Mouse (Mus musculus): ENCODE results near the gene Rgs7. TPM values are rescaled to one million over a fixed set of nuclear protein-coding genes. Genes with fewer than 3 reads are reported as not detected.

Gene Rgs7
- polyA plus RNA-seq, 1 experiment from 2014 or later: 24.8 TPM

GRCm38 (mm10) chr1:175442939-175443338 is 49.4 kb downstream of the Rgs7 start:
- Histone ChIP-seq H3K36me3 (ENCODE audit: control insufficient read depth, insufficient read depth) (no peaks in the 10 kb centered on the region), H3K9me3 (ENCODE audit: control insufficient read depth, low read length) (no peaks in the 10 kb centered on the region), H3K4me3 (replicated peaks; ENCODE audit: low read length) (no peak overlapping the region), H3K4me2 (ENCODE audit: low read length) (no peak overlapping the region), H3K9ac (replicated peaks; ENCODE audit: low read depth, low read length) (no peak overlapping the region), H3K27ac (ENCODE audit: low read length) (no peak overlapping the region), H3K4me1 (replicated peaks; ENCODE audit: control insufficient read depth, insufficient read depth, low read length) (no peaks in the 10 kb centered on the region), H3K27me3 (replicated peaks; ENCODE audit: control insufficient read depth, insufficient read depth, low read length) (no peaks in the 10 kb centered on the region)
- WGBS: 91% methylated on average over 1 of the region's 1 CpGs
- no peak for ATAC-seq

- no peaks in the 10 kb centered on the region for H3K27me3 ChIP-seq (replicated peaks; ENCODE audit: control insufficient read depth, insufficient read depth, low read length)
- no peaks in the 10 kb centered on the region for H3K36me3 ChIP-seq (ENCODE audit: control insufficient read depth, insufficient read depth)
- no peaks in the 10 kb centered on the region for H3K4me1 ChIP-seq (replicated peaks; ENCODE audit: control insufficient read depth, insufficient read depth, low read length)
- no peak overlapping the region for H3K4me3 ChIP-seq (replicated peaks; ENCODE audit: low read length)
- H3K9me3 ChIP-seq (ENCODE audit: control insufficient read depth, low read length): no peaks in the 10 kb centered on the region
- H3K4me2 ChIP-seq (ENCODE audit: low read length): no peak overlapping the region
- no peak for ATAC-seq
- 67% methylated on average over 6 of the region's 6 CpGs for WGBS
- H3K9ac ChIP-seq (replicated peaks; ENCODE audit: low read depth, low read length): no peak overlapping the region
- H3K27ac ChIP-seq (ENCODE audit: low read length): no peak overlapping the region
Observed at GRCm38 (mm10) chr1:175442025-175442424, 50.3 kb downstream of the Rgs7 start.

DNA sequence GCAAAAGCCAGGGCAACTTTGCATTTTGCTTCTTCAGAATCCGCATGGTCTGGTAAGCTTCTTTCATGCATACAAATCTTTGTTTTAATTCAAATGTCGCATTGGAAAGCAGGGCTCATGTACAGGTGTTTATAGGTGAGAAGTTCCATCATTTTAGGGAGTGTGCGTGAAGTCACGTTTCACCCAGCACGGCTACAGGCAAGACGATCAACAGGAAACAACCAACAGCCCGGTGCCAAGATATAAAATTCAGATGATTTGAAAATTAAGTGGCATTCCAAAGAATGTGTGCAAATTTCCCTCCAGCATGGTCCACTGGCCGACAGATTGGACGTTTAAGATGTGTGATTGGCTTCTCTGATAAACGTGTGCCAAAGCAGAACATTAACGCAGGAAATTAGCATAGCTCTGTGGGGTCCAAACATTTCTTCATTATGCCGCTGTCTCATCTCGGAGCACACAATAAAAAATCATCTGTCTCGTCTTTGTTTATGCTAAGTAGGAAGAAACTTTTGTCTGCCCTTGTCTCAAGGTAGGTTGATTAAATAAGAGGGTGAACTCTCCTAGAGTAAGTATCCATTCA is 58.6 kb downstream of the Rgs7 start:
- 60% methylated on average over 14 of the region's 14 CpGs for WGBS
- no peak overlapping the region for H3K27ac ChIP-seq (ENCODE audit: low read length)
- H3K4me2 ChIP-seq (ENCODE audit: low read length): no peak overlapping the region
- H3K9ac ChIP-seq (replicated peaks; ENCODE audit: low read depth, low read length): no peak overlapping the region
- H3K36me3 ChIP-seq (ENCODE audit: control insufficient read depth, insufficient read depth): no peaks in the 10 kb centered on the region
- peak; percentile 66; the same call in 1 of the 2 replicates for ATAC-seq
- no peaks in the 10 kb centered on the region; the same call in 1 of the 2 replicates for H3K27me3 ChIP-seq (replicated peaks; ENCODE audit: control insufficient read depth, insufficient read depth, low read length)
- H3K9me3 ChIP-seq (ENCODE audit: control insufficient read depth, low read length): no peaks in the 10 kb centered on the region
- no peak overlapping the region for H3K4me3 ChIP-seq (replicated peaks; ENCODE audit: low read length)
- H3K4me1 ChIP-seq (replicated peaks; ENCODE audit: control insufficient read depth, insufficient read depth, low read length): no peaks in the 10 kb centered on the region

GRCm38 (mm10) chr1:175433128-175433527 is 59.2 kb downstream of the Rgs7 start:
- no peaks in the 10 kb centered on the region for H3K36me3 ChIP-seq (ENCODE audit: control insufficient read depth, insufficient read depth)
- WGBS: 78% methylated on average over 6 of the region's 6 CpGs
- no peaks in the 10 kb centered on the region for H3K4me1 ChIP-seq (replicated peaks; ENCODE audit: control insufficient read depth, insufficient read depth, low read length)
- H3K27me3 ChIP-seq (replicated peaks; ENCODE audit: control insufficient read depth, insufficient read depth, low read length): no peaks in the 10 kb centered on the region; the same call in 1 of the 2 replicates
- no peak overlapping the region for H3K27ac ChIP-seq (ENCODE audit: low read length)
- ATAC-seq: 0 out of 2 replicates have a peak, but pooled peaks have one; percentile 37
- H3K9me3 ChIP-seq (ENCODE audit: control insufficient read depth, low read length): no peaks in the 10 kb centered on the region
- no peak overlapping the region for H3K9ac ChIP-seq (replicated peaks; ENCODE audit: low read depth, low read length)
- H3K4me3 ChIP-seq (replicated peaks; ENCODE audit: low read length): no peak overlapping the region
- H3K4me2 ChIP-seq (ENCODE audit: low read length): no peak overlapping the region

- Histone ChIP-seq H3K9ac (replicated peaks; ENCODE audit: low read depth, low read length) (no peak overlapping the region), H3K36me3 (ENCODE audit: control insufficient read depth, insufficient read depth) (no peaks in the 10 kb centered on the region), H3K4me1 (replicated peaks; ENCODE audit: control insufficient read depth, insufficient read depth, low read length) (no peaks in the 10 kb centered on the region), H3K9me3 (ENCODE audit: control insufficient read depth, low read length) (no peaks in the 10 kb centered on the region), H3K27me3 (replicated peaks; ENCODE audit: control insufficient read depth, insufficient read depth, low read length) (no peaks in the 10 kb centered on the region; the same call in 1 of the 2 replicates), H3K27ac (ENCODE audit: low read length) (no peak overlapping the region), H3K4me3 (replicated peaks; ENCODE audit: low read length) (no peak overlapping the region), H3K4me2 (ENCODE audit: low read length) (no peak overlapping the region)
- no peak for ATAC-seq
- WGBS: 66% methylated on average over 4 of the region's 4 CpGs
Observed at GRCm38 (mm10) chr1:175431356-175432053, 60.8 kb downstream of the Rgs7 start.

- H3K27ac ChIP-seq (ENCODE audit: low read length): no peak overlapping the region
- no peaks in the 10 kb centered on the region for H3K36me3 ChIP-seq (ENCODE audit: control insufficient read depth, insufficient read depth)
- 81% methylated on average over 2 of the region's 2 CpGs for WGBS
- no peaks in the 10 kb centered on the region; the same call in 1 of the 2 replicates for H3K27me3 ChIP-seq (replicated peaks; ENCODE audit: control insufficient read depth, insufficient read depth, low read length)
- no peak for ATAC-seq
- H3K4me1 ChIP-seq (replicated peaks; ENCODE audit: control insufficient read depth, insufficient read depth, low read length): no peaks in the 10 kb centered on the region
- no peak overlapping the region for H3K9ac ChIP-seq (replicated peaks; ENCODE audit: low read depth, low read length)
- no peak overlapping the region for H3K4me3 ChIP-seq (replicated peaks; ENCODE audit: low read length)
- H3K4me2 ChIP-seq (ENCODE audit: low read length): no peak overlapping the region
- H3K9me3 ChIP-seq (ENCODE audit: control insufficient read depth, low read length): no peaks in the 10 kb centered on the region
Observed at GRCm38 (mm10) chr1:175427112-175427511, 65.2 kb downstream of the Rgs7 start.

GRCm38 (mm10) chr1:175426393-175426792 is 65.9 kb downstream of the Rgs7 start:
- Histone ChIP-seq H3K27me3 (replicated peaks; ENCODE audit: control insufficient read depth, insufficient read depth, low read length) (no peaks in the 10 kb centered on the region; the same call in 1 of the 2 replicates), H3K27ac (ENCODE audit: low read length) (no peak overlapping the region), H3K9me3 (ENCODE audit: control insufficient read depth, low read length) (no peaks in the 10 kb centered on the region), H3K4me1 (replicated peaks; ENCODE audit: control insufficient read depth, insufficient read depth, low read length) (no peaks in the 10 kb centered on the region), H3K9ac (replicated peaks; ENCODE audit: low read depth, low read length) (no peak overlapping the region), H3K4me2 (ENCODE audit: low read length) (no peak overlapping the region), H3K36me3 (ENCODE audit: control insufficient read depth, insufficient read depth) (no peaks in the 10 kb centered on the region), H3K4me3 (replicated peaks; ENCODE audit: low read length) (no peak overlapping the region)
- WGBS: 50% methylated on average over 4 of the region's 4 CpGs
- no peak for ATAC-seq

GRCm38 (mm10) chr1:175420883-175421282 is 71.4 kb downstream of the Rgs7 start:
- Histone ChIP-seq H3K27me3 (replicated peaks; ENCODE audit: control insufficient read depth, insufficient read depth, low read length) (no peaks in the 10 kb centered on the region), H3K27ac (ENCODE audit: low read length) (no peak overlapping the region), H3K4me1 (replicated peaks; ENCODE audit: control insufficient read depth, insufficient read depth, low read length) (no peaks in the 10 kb centered on the region), H3K9me3 (ENCODE audit: control insufficient read depth, low read length) (no peaks in the 10 kb centered on the region), H3K4me2 (ENCODE audit: low read length) (no peak overlapping the region), H3K9ac (replicated peaks; ENCODE audit: low read depth, low read length) (no peak overlapping the region), H3K4me3 (replicated peaks; ENCODE audit: low read length) (no peak overlapping the region), H3K36me3 (ENCODE audit: control insufficient read depth, insufficient read depth) (no peaks in the 10 kb centered on the region)
- 92% methylated on average over 4 of the region's 4 CpGs for WGBS
- ATAC-seq: no peak

- H3K4me1 ChIP-seq (replicated peaks; ENCODE audit: control insufficient read depth, insufficient read depth, low read length): no peaks in the 10 kb centered on the region
- no peak overlapping the region for H3K4me2 ChIP-seq (ENCODE audit: low read length)
- no peak for ATAC-seq
- H3K9me3 ChIP-seq (ENCODE audit: control insufficient read depth, low read length): no peaks in the 10 kb centered on the region
- WGBS: 5% methylated on average over 9 of the region's 9 CpGs
- no peak overlapping the region for H3K4me3 ChIP-seq (replicated peaks; ENCODE audit: low read length)
- no peak overlapping the region for H3K9ac ChIP-seq (replicated peaks; ENCODE audit: low read depth, low read length)
- H3K36me3 ChIP-seq (ENCODE audit: control insufficient read depth, insufficient read depth): no peaks in the 10 kb centered on the region
- no peaks in the 10 kb centered on the region for H3K27me3 ChIP-seq (replicated peaks; ENCODE audit: control insufficient read depth, insufficient read depth, low read length)
- no peak overlapping the region for H3K27ac ChIP-seq (ENCODE audit: low read length)
Observed at GRCm38 (mm10) chr1:175415728-175416127, 76.6 kb downstream of the Rgs7 start.
